Mouse (Mus musculus): Measurements from ENCODE around the gene Wdcp.

DNA sequence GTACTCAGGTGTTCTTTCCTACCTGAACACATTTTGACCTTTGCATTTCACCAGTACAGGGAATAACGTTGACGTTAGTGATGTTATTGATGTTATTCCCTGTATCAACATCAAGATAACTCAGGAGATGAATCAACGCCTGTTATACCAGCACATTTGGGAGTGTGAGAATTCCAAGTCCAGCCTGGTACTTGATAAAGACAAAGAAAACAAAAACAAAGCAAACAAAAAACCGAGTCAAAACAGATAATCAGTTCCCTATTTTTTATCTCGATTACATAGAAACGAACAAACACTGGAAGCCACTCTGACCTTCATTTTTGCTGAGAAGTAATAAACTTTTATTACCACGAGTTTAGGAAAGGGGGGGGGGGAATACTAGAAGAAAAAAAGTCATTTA, 63.4 kb downstream of the Wdcp start:
- no peak for TF ChIP-seq CTCF (IDR thresholded peaks at IDR 0.05; ENCODE audit: control insufficient read depth, insufficient read depth, low read length)
- no peak for TF ChIP-seq POLR2A (IDR thresholded peaks at IDR 0.05; ENCODE audit: borderline replicate concordance, control insufficient read depth, low read depth, low read length)
